Mouse (Mus musculus): ENCODE results near the gene Serpinb9. TPM values are rescaled to one million over a fixed set of nuclear protein-coding genes. Genes with fewer than 3 reads are reported as not detected.
"Not testable (repeated sequence)": the region's sequence is repeated elsewhere in the genome, so short reads cannot be mapped to it uniquely, and the experiment has no call there.

Serpinb9 gene
- polyA plus RNA-seq, 1 experiment from 2014 or later: 10.2 TPM

GRCm38 (mm10) chr13:33004414-33005105 lies 1.5 kb downstream of the Serpinb9 start:
- ATAC-seq (ENCODE audit: insufficient read depth, low FRiP score, low read depth): peak; percentile 93

GRCm38 (mm10) chr13:33005501-33006075 lies 2.5 kb downstream of the Serpinb9 start:
- Histone ChIP-seq H3K36me3 (no peaks in the 10 kb centered on the region), H3K9me3 (no peaks in the 10 kb centered on the region), H3K27me3 (replicated peaks) (no peaks in the 10 kb centered on the region), H3K4me3 (replicated peaks) (no peak overlapping the region), H3K9ac (no peak overlapping the region), H3K27ac (no peak overlapping the region), H3K4me2 (peak overlapping the region; percentile 56; the same call in 1 of the 2 replicates), H3K4me1 (peaks cover 6% of the 10 kb centered on the region)
- ATAC-seq (ENCODE audit: insufficient read depth, low FRiP score, low read depth): no peak
- 60% methylated on average over 2 of the region's 2 CpGs for WGBS

More at GRCm38 (mm10) chr13:33004414-33005105, 1.5 kb downstream of the Serpinb9 start:
- 0 out of 2 replicates have a peak overlapping the region, but pooled peaks have one; percentile 16 for H3K9ac ChIP-seq
- 10% methylated on average over 12 of the region's 12 CpGs for WGBS
- H3K4me3 ChIP-seq (replicated peaks): peak overlapping the region; percentile 40
- peak overlapping the region; percentile 87 for H3K27ac ChIP-seq
- peaks cover 6% of the 10 kb centered on the region for H3K4me1 ChIP-seq
- H3K36me3 ChIP-seq: no peaks in the 10 kb centered on the region
- peak overlapping the region; percentile 56 for H3K4me2 ChIP-seq
- H3K27me3 ChIP-seq (replicated peaks): no peaks in the 10 kb centered on the region
- no peaks in the 10 kb centered on the region for H3K9me3 ChIP-seq

- H3K36me3 ChIP-seq: no peaks in the 10 kb centered on the region
- H3K9ac ChIP-seq: no peak overlapping the region
- H3K4me1 ChIP-seq: peaks cover 6% of the 10 kb centered on the region
- no peak overlapping the region for H3K4me3 ChIP-seq (replicated peaks)
- no peaks in the 10 kb centered on the region for H3K27me3 ChIP-seq (replicated peaks)
- ATAC-seq (ENCODE audit: insufficient read depth, low FRiP score, low read depth): no peak
- WGBS: 87% methylated on average over 3 of the region's 3 CpGs
- H3K4me2 ChIP-seq: no peak overlapping the region
- no peaks in the 10 kb centered on the region for H3K9me3 ChIP-seq
- no peak overlapping the region for H3K27ac ChIP-seq
Measured at GRCm38 (mm10) chr13:33006555-33006954, 3.5 kb downstream of the Serpinb9 start.

- Histone ChIP-seq H3K27ac (no peak overlapping the region), H3K9ac (no peak overlapping the region), H3K27me3 (replicated peaks) (no peaks in the 10 kb centered on the region), H3K9me3 (no peaks in the 10 kb centered on the region), H3K4me1 (no peaks in the 10 kb centered on the region), H3K36me3 (no peaks in the 10 kb centered on the region), H3K4me3 (replicated peaks) (no peak overlapping the region), H3K4me2 (no peak overlapping the region)
- 77% methylated on average over 1 of the region's 1 CpGs for WGBS
- ATAC-seq (ENCODE audit: insufficient read depth, low FRiP score, low read depth): no peak; the same call in 1 of the 2 replicates
Measured at GRCm38 (mm10) chr13:33012395-33012794, 9.3 kb downstream of the Serpinb9 start.

GRCm38 (mm10) chr13:33013271-33013670 lies 10.2 kb downstream of the Serpinb9 start:
- H3K9me3 ChIP-seq: no peaks in the 10 kb centered on the region
- H3K27me3 ChIP-seq (replicated peaks): no peaks in the 10 kb centered on the region
- no peak overlapping the region for H3K4me3 ChIP-seq (replicated peaks)
- H3K4me2 ChIP-seq: no peak overlapping the region
- no peaks in the 10 kb centered on the region for H3K36me3 ChIP-seq
- H3K27ac ChIP-seq: no peak overlapping the region
- no peaks in the 10 kb centered on the region for H3K4me1 ChIP-seq
- ATAC-seq (ENCODE audit: insufficient read depth, low FRiP score, low read depth): no peak
- H3K9ac ChIP-seq: no peak overlapping the region
- 42% methylated on average over 2 of the region's 2 CpGs for WGBS

GRCm38 (mm10) chr13:33022371-33022770 lies 19.3 kb downstream of the Serpinb9 start:
- no peaks in the 10 kb centered on the region for H3K4me1 ChIP-seq
- H3K9ac ChIP-seq: no peak overlapping the region
- WGBS: 80% methylated on average over 1 of the region's 1 CpGs
- no peaks in the 10 kb centered on the region for H3K9me3 ChIP-seq
- no peak overlapping the region for H3K4me2 ChIP-seq
- no peak for ATAC-seq (ENCODE audit: insufficient read depth, low FRiP score, low read depth)
- H3K36me3 ChIP-seq: no peaks in the 10 kb centered on the region
- H3K4me3 ChIP-seq (replicated peaks): no peak overlapping the region
- no peaks in the 10 kb centered on the region for H3K27me3 ChIP-seq (replicated peaks)
- no peak overlapping the region for H3K27ac ChIP-seq

- no peaks in the 10 kb centered on the region for H3K4me1 ChIP-seq
- H3K4me2 ChIP-seq: no peak overlapping the region
- ATAC-seq (ENCODE audit: insufficient read depth, low FRiP score, low read depth): no peak
- no peak overlapping the region for H3K27ac ChIP-seq
- no peak overlapping the region for H3K9ac ChIP-seq
- H3K4me3 ChIP-seq (replicated peaks): no peak overlapping the region
- no peaks in the 10 kb centered on the region for H3K36me3 ChIP-seq
- WGBS: 63% methylated on average over 1 of the region's 1 CpGs
- no peaks in the 10 kb centered on the region for H3K9me3 ChIP-seq
- no peaks in the 10 kb centered on the region for H3K27me3 ChIP-seq (replicated peaks)
Measured at GRCm38 (mm10) chr13:33026427-33027057, 23.5 kb downstream of the Serpinb9 start.

GRCm38 (mm10) chr13:33027244-33027643 lies 24.2 kb downstream of the Serpinb9 start, which contains the start of gene Serpinb9b:
Gene Serpinb9b (plus strand): TSS chr13:33027416.
- Histone ChIP-seq H3K4me3 (replicated peaks) (no peak within 1 kb of the TSS), H3K4me2 (no peak within 1 kb of the TSS), H3K27ac (no peak within 1 kb of the TSS), H3K27me3 (replicated peaks) (no peaks in the 10 kb centered on the region), H3K9me3 (no peaks in the 10 kb centered on the region), H3K36me3 (no peaks in the 10 kb centered on the region), H3K4me1 (no peaks in the 10 kb centered on the region), H3K9ac (no peak within 1 kb of the TSS)
- 72% methylated on average over 2 of the region's 2 CpGs for WGBS
- no peak for ATAC-seq (ENCODE audit: insufficient read depth, low FRiP score, low read depth)

- H3K27ac ChIP-seq: no peak overlapping the region
- no peaks in the 10 kb centered on the region for H3K9me3 ChIP-seq
- ATAC-seq (ENCODE audit: insufficient read depth, low FRiP score, low read depth): no peak
- H3K36me3 ChIP-seq: no peaks in the 10 kb centered on the region
- H3K4me1 ChIP-seq: no peaks in the 10 kb centered on the region
- 18% methylated on average over 2 of the region's 2 CpGs for WGBS
- no peak overlapping the region for H3K4me2 ChIP-seq
- H3K4me3 ChIP-seq (replicated peaks): no peak overlapping the region
- H3K27me3 ChIP-seq (replicated peaks): no peaks in the 10 kb centered on the region
- no peak overlapping the region for H3K9ac ChIP-seq
Measured at GRCm38 (mm10) chr13:33028146-33028545, 25.1 kb downstream of the Serpinb9 start.

- WGBS: 63% methylated on average over 2 of the region's 2 CpGs
- Histone ChIP-seq H3K4me1 (no peaks in the 10 kb centered on the region), H3K4me3 (replicated peaks) (no peak overlapping the region), H3K4me2 (no peak overlapping the region), H3K36me3 (no peaks in the 10 kb centered on the region), H3K27me3 (replicated peaks) (no peaks in the 10 kb centered on the region), H3K9me3 (no peaks in the 10 kb centered on the region), H3K27ac (no peak overlapping the region), H3K9ac (no peak overlapping the region)
- ATAC-seq (ENCODE audit: insufficient read depth, low FRiP score, low read depth): no peak; the same call in 1 of the 2 replicates
Measured at GRCm38 (mm10) chr13:33028550-33028949, 25.5 kb downstream of the Serpinb9 start.

- not testable (repeated sequence) for H3K27ac ChIP-seq; H3K4me2 ChIP-seq; H3K4me1 ChIP-seq; ATAC-seq (ENCODE audit: insufficient read depth, low FRiP score, low read depth); H3K27me3 ChIP-seq (replicated peaks); H3K9me3 ChIP-seq; H3K9ac ChIP-seq; H3K36me3 ChIP-seq; H3K4me3 ChIP-seq (replicated peaks)
- 89% methylated on average over 2 of the region's 2 CpGs for WGBS
Measured at GRCm38 (mm10) chr13:33029478-33029877, 26.4 kb downstream of the Serpinb9 start.

- H3K4me3 ChIP-seq (replicated peaks): no peak overlapping the region
- ATAC-seq (ENCODE audit: insufficient read depth, low FRiP score, low read depth): no peak
Measured at GRCm38 (mm10) chr13:33030281-33030680, 27.2 kb downstream of the Serpinb9 start.

More at GRCm38 (mm10) chr13:33030281-33030680, 27.2 kb downstream of the Serpinb9 start:
- Histone ChIP-seq H3K9ac (no peak overlapping the region), H3K4me1 (no peaks in the 10 kb centered on the region), H3K27me3 (replicated peaks) (no peaks in the 10 kb centered on the region), H3K9me3 (no peaks in the 10 kb centered on the region), H3K27ac (no peak overlapping the region), H3K36me3 (no peaks in the 10 kb centered on the region), H3K4me2 (no peak overlapping the region)
- WGBS: 66% methylated on average over 3 of the region's 3 CpGs
